Mouse (Mus musculus) thymus, adult 2 months (tissue): ENCODE measurements at regions not wholly inside any gene's neighbourhood (a gene's known extent, or its start where the extent isn't known, plus 50 kb on each side); places are given as distances from the start of the nearest gene placed in this dataset.

Experiments used
- CTCF ChIP-seq: fragments of 200-500 bp; IDR thresholded peaks from 2 replicates; pipeline ENCODE4 v1.5.1; 2012; ENCODE audit warnings: mild to moderate bottlenecking, control low read depth, low read length, moderate library complexity, borderline replicate concordance; ENCODE audit not compliant: control insufficient read depth, poor library complexity, insufficient read depth; ENCODE audit errors: extremely low read depth
- POLR2A ChIP-seq: fragments of 200-500 bp; IDR thresholded peaks from 2 replicates; pipeline ENCODE4 v1.6.1; 2012; ENCODE audit warnings: mild to moderate bottlenecking, low read length, control low read depth, moderate library complexity; ENCODE audit not compliant: control insufficient read depth, poor library complexity, insufficient read depth; ENCODE audit errors: extremely low read depth

DNA sequence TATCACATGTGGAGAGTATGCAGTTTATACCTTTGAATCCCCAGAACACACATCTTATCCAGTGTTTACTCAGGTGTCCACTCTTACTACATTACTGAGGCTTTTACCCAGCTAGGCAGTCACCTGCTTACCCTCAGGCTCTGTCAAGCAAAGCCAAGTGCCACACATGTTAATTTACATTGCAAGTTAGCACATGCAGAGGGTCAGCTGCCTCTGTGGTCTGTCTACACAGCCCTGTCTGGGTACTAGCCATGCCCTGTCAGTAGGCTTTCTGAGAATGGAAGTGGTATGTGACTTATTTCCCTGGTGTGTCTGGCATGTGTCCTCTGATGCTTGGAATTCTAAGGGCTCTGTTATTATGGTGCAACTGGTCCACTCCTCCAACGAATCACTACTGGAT, 106.6 kb downstream of the Sox11 start:
- TF ChIP-seq CTCF, result no peak
- TF ChIP-seq POLR2A, result no peak
